Mouse (Mus musculus) neural tube, embryonic 13.5 days (tissue): ENCODE measurements at regions not wholly inside any gene's neighbourhood (a gene's known extent, or its start where the extent isn't known, plus 50 kb on each side); places are given as distances from the start of the nearest gene placed in this dataset.

Experiments
- ATAC-seq: fragments of 200-750 bp; cut with Nextera tagmentation; 2 replicates; pipeline ENCODE4 v1.8.0; 2017; ENCODE audit warnings: low read depth, mild to moderate bottlenecking, moderate TSS enrichment, moderate library complexity
- H3K27ac ChIP-seq: fragments of 300-500 bp; sonication (generic); replicated peaks from 2 replicates; pipeline ENCODE4 v1.5.1; 2015; ENCODE audit warnings: moderate library complexity, mild to moderate bottlenecking, inconsistent platforms
- H3K27me3 ChIP-seq: fragments of 300-500 bp; sonication (generic); 2 replicates; pipeline ENCODE4 v1.6.1; 2015; ENCODE audit warnings: mild to moderate bottlenecking, inconsistent platforms
- H3K36me3 ChIP-seq: fragments of 300-500 bp; sonication (generic); 2 replicates; pipeline ENCODE4 v1.6.1; 2015; ENCODE audit warnings: mild to moderate bottlenecking, inconsistent platforms
- H3K4me1 ChIP-seq: fragments of 300-500 bp; sonication (generic); replicated peaks from 2 replicates; pipeline ENCODE4 v1.6.1; 2015; ENCODE audit warnings: inconsistent platforms
- H3K4me2 ChIP-seq: fragments of 300-500 bp; sonication (generic); 2 replicates; pipeline ENCODE4 v1.6.1; 2015; ENCODE audit warnings: inconsistent platforms, mild to moderate bottlenecking, moderate library complexity
- H3K4me3 ChIP-seq: fragments of 300-500 bp; sonication (generic); 2 replicates; pipeline ENCODE4 v1.5.1; 2015; ENCODE audit warnings: mild to moderate bottlenecking, inconsistent platforms
- H3K9ac ChIP-seq: fragments of 300-500 bp; sonication (generic); 2 replicates; pipeline ENCODE4 v1.6.1; 2015; ENCODE audit warnings: moderate library complexity, mild to moderate bottlenecking, inconsistent platforms
- H3K9me3 ChIP-seq: fragments of 300-500 bp; sonication (generic); 2 replicates; pipeline ENCODE4 v1.6.1; 2016; ENCODE audit warnings: inconsistent platforms
- WGBS: fragments of 180-500 bp; shearing (Covaris S2); methylation state at CpG from one replicate; pipeline ENCODE4 v1.1.7; 2015; 5-methylcytosine and 5-hydroxymethylcytosine counted together

GRCm38 (mm10) chr5:118316310-118317017 lies 71.4 kb downstream of the 2410131K14Rik start:
- ATAC-seq = no peak
- H3K27me3 ChIP-seq = no peaks in the 10 kb centered on the region; the same call in 1 of the 2 replicates
- H3K4me3 ChIP-seq = no peak overlapping the region
- no peak overlapping the region for H3K4me2 ChIP-seq
- H3K9me3 ChIP-seq = no peaks in the 10 kb centered on the region
- no peaks in the 10 kb centered on the region for H3K36me3 ChIP-seq
- no peak overlapping the region for H3K27ac ChIP-seq
- no peak overlapping the region for H3K9ac ChIP-seq
- WGBS = 48% methylated on average over 10 of the region's 10 CpGs
- peaks cover 10% of the 10 kb centered on the region for H3K4me1 ChIP-seq

- H3K9me3 ChIP-seq = no peaks in the 10 kb centered on the region
- H3K9ac ChIP-seq = no peak overlapping the region
- no peaks in the 10 kb centered on the region for H3K36me3 ChIP-seq
- no peak overlapping the region for H3K4me3 ChIP-seq
- H3K4me2 ChIP-seq = no peak overlapping the region
- H3K27me3 ChIP-seq = no peaks in the 10 kb centered on the region; the same call in 1 of the 2 replicates
- ATAC-seq = no peak
- H3K27ac ChIP-seq = no peak overlapping the region
- peaks cover 23% of the 10 kb centered on the region for H3K4me1 ChIP-seq
- WGBS = 74% methylated on average over 5 of the region's 5 CpGs
Observed at GRCm38 (mm10) chr5:118318073-118318472, 73.0 kb downstream of the 2410131K14Rik start.

GRCm38 (mm10) chr5:118318883-118319282 lies 73.9 kb downstream of the 2410131K14Rik start:
- H3K4me2 ChIP-seq = no peak overlapping the region

GRCm38 (mm10) chr5:118321719-118322455 lies 76.9 kb downstream of the 2410131K14Rik start:
- Histone ChIP-seq H3K9ac (no peak overlapping the region), H3K27ac (peak overlapping the region; percentile 74), H3K4me1 (peaks cover 29% of the 10 kb centered on the region), H3K9me3 (no peaks in the 10 kb centered on the region), H3K4me3 (no peak overlapping the region), H3K36me3 (no peaks in the 10 kb centered on the region), H3K27me3 (no peaks in the 10 kb centered on the region; the same call in 1 of the 2 replicates), H3K4me2 (no peak overlapping the region)
- peak; percentile 52 for ATAC-seq
- 12% methylated on average over 18 of the region's 18 CpGs for WGBS

More at GRCm38 (mm10) chr5:118318883-118319282, 73.9 kb downstream of the 2410131K14Rik start:
- H3K9me3 ChIP-seq = no peaks in the 10 kb centered on the region
- no peaks in the 10 kb centered on the region; the same call in 1 of the 2 replicates for H3K27me3 ChIP-seq
- no peak for ATAC-seq
- 13% methylated on average over 14 of the region's 15 CpGs for WGBS
- H3K4me1 ChIP-seq = peaks cover 23% of the 10 kb centered on the region
- no peaks in the 10 kb centered on the region for H3K36me3 ChIP-seq
- no peak overlapping the region for H3K4me3 ChIP-seq
- peak overlapping the region; percentile 34; the same call in 1 of the 2 replicates for H3K9ac ChIP-seq
- H3K27ac ChIP-seq = no peak overlapping the region

- no peaks in the 10 kb centered on the region; the same call in 1 of the 2 replicates for H3K27me3 ChIP-seq
- no peak overlapping the region for H3K4me2 ChIP-seq
- no peak for ATAC-seq
- H3K9ac ChIP-seq = no peak overlapping the region
- H3K36me3 ChIP-seq = no peaks in the 10 kb centered on the region
- WGBS = 95% methylated on average over 2 of the region's 2 CpGs
- no peaks in the 10 kb centered on the region for H3K9me3 ChIP-seq
- no peak overlapping the region for H3K27ac ChIP-seq
- peaks cover 41% of the 10 kb centered on the region for H3K4me1 ChIP-seq
- no peak overlapping the region for H3K4me3 ChIP-seq
Observed at GRCm38 (mm10) chr5:118323151-118323550, 78.1 kb downstream of the 2410131K14Rik start.

GRCm38 (mm10) chr5:118326837-118327541 lies 82.0 kb downstream of the 2410131K14Rik start:
- peak overlapping the region; percentile 14 for H3K27ac ChIP-seq
- peak; percentile 40 for ATAC-seq
- H3K4me1 ChIP-seq = peaks cover 43% of the 10 kb centered on the region
- 0 out of 2 replicates have a peak, but pooled peaks cover 4% of the 10 kb centered on the region for H3K27me3 ChIP-seq
- no peaks in the 10 kb centered on the region for H3K36me3 ChIP-seq
- H3K4me3 ChIP-seq = peak overlapping the region; percentile 22
- peak overlapping the region; percentile 58 for H3K9ac ChIP-seq
- H3K9me3 ChIP-seq = no peaks in the 10 kb centered on the region
- peak overlapping the region; percentile 48 for H3K4me2 ChIP-seq
- under 1% methylated on average over 18 of the region's 18 CpGs for WGBS

GRCm38 (mm10) chr5:118327961-118328712 lies 83.1 kb downstream of the 2410131K14Rik start:
- ATAC-seq = no peak
- H3K4me3 ChIP-seq = peak overlapping the region; percentile 7; the same call in 1 of the 2 replicates
- H3K27ac ChIP-seq = peak overlapping the region; percentile 67
- H3K9ac ChIP-seq = peak overlapping the region; percentile 44; the same call in 1 of the 2 replicates
- H3K27me3 ChIP-seq = peaks cover 4% of the 10 kb centered on the region; the same call in 1 of the 2 replicates
- no peaks in the 10 kb centered on the region for H3K36me3 ChIP-seq
- no peaks in the 10 kb centered on the region for H3K9me3 ChIP-seq
- WGBS = 1% methylated on average over 28 of the region's 28 CpGs
- peak overlapping the region; percentile 48 for H3K4me2 ChIP-seq
- peaks cover 42% of the 10 kb centered on the region for H3K4me1 ChIP-seq

GRCm38 (mm10) chr5:118329143-118329542 lies 84.1 kb downstream of the 2410131K14Rik start:
- H3K27ac ChIP-seq = no peak overlapping the region

GRCm38 (mm10) chr5:118331286-118331607 lies 86.2 kb downstream of the 2410131K14Rik start:
- Histone ChIP-seq H3K4me2 (peak overlapping the region; percentile 68), H3K27me3 (peaks cover 4% of the 10 kb centered on the region; the same call in 1 of the 2 replicates), H3K4me3 (peak overlapping the region; percentile 33; the same call in 1 of the 2 replicates), H3K36me3 (no peaks in the 10 kb centered on the region), H3K27ac (peak overlapping the region; percentile 33; the same call in 1 of the 2 replicates), H3K4me1 (peaks cover 42% of the 10 kb centered on the region), H3K9ac (peak overlapping the region; percentile 66), H3K9me3 (no peaks in the 10 kb centered on the region)
- ATAC-seq = peak; percentile 25
- 18% methylated on average over 14 of the region's 14 CpGs for WGBS

More at GRCm38 (mm10) chr5:118329143-118329542, 84.1 kb downstream of the 2410131K14Rik start:
- no peak overlapping the region for H3K4me3 ChIP-seq
- H3K36me3 ChIP-seq = no peaks in the 10 kb centered on the region
- H3K4me2 ChIP-seq = no peak overlapping the region
- H3K4me1 ChIP-seq = peaks cover 42% of the 10 kb centered on the region
- no peaks in the 10 kb centered on the region for H3K9me3 ChIP-seq
- peaks cover 4% of the 10 kb centered on the region; the same call in 1 of the 2 replicates for H3K27me3 ChIP-seq
- ATAC-seq = no peak
- WGBS = 81% methylated on average over 5 of the region's 5 CpGs
- H3K9ac ChIP-seq = no peak overlapping the region

- peak overlapping the region; percentile 68 for H3K4me2 ChIP-seq
- H3K9ac ChIP-seq = peak overlapping the region; percentile 66
- peaks cover 4% of the 10 kb centered on the region; the same call in 1 of the 2 replicates for H3K27me3 ChIP-seq
- under 1% methylated on average over 32 of the region's 32 CpGs for WGBS
- H3K4me1 ChIP-seq = peaks cover 38% of the 10 kb centered on the region
- H3K36me3 ChIP-seq = no peaks in the 10 kb centered on the region
- peak overlapping the region; percentile 33 for H3K4me3 ChIP-seq
- peak; percentile 70 for ATAC-seq
- H3K9me3 ChIP-seq = no peaks in the 10 kb centered on the region
- peak overlapping the region; percentile 79 for H3K27ac ChIP-seq
Observed at GRCm38 (mm10) chr5:118331608-118332394, 86.8 kb downstream of the 2410131K14Rik start.
